Mouse (Mus musculus) C2C12 (cell line): ENCODE data around the gene Ccnjl.

ENCODE experiments used
- CEBPB ChIP-seq: IDR thresholded peaks from one replicate; pipeline ENCODE4 v1.6.1; 2011; ENCODE audit warnings: low read depth, mild to moderate bottlenecking, control low read depth, moderate library complexity
- CTCF ChIP-seq: IDR thresholded peaks from one replicate; pipeline ENCODE4 v1.5.1; 2011; ENCODE audit not compliant: control insufficient read depth, insufficient read depth, insufficient read length
- FOSL1 ChIP-seq: IDR thresholded peaks from one replicate; pipeline ENCODE4 v1.8.0; 2011; ENCODE audit warnings: mild to moderate bottlenecking, low read length; ENCODE audit not compliant: poor library complexity, insufficient read depth, severe bottlenecking
- MAX ChIP-seq: IDR thresholded peaks from one replicate; pipeline ENCODE4 v1.6.1; 2011; ENCODE audit warnings: mild to moderate bottlenecking, control low read depth
- MYOD1 ChIP-seq: IDR thresholded peaks from one replicate; pipeline ENCODE4 v1.6.1; 2011; ENCODE audit warnings: low read depth; ENCODE audit not compliant: control insufficient read depth, insufficient read length

DNA sequence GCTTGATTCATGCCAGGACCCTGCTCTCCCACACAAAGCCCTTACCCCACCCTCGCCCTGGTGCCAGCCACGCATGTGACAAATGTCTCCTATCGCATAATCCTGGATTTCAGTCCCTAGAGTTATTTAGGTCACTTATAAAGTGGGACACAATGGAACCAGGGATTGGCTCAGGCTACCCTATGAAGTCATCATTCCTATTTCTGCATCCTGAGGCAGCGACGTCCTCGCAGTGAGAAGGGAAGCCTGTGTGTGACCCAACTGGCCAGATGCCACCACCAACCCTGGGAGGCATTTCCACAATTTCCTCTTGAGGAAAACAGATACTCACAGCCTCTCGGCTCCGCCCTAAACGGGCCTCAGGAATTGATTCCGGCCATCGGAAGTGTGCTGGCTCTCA is 41.0 kb downstream of the Ccnjl start:
- TF ChIP-seq CTCF (no peak), CEBPB (no peak), MYOD1 (no peak), MAX (no peak), FOSL1 (no peak)
